Mouse (Mus musculus): ENCODE results near the gene Ube2c.

GRCm38 (mm10) chr2:164761971-164762370, 7.7 kb upstream of the Ube2c start:
- TF ChIP-seq CTCF (IDR thresholded peaks at IDR 0.05; ENCODE audit: control insufficient read depth, insufficient read depth, insufficient replicate concordance, low read depth, low read length) (no peak), POLR2A (IDR thresholded peaks at IDR 0.05; ENCODE audit: control insufficient read depth, low read depth, low read length) (no peak)

Measured in testis, adult 2 months (tissue).